Mouse (Mus musculus) myocyte (in vitro differentiated cells): ENCODE results near the gene Best2.

ENCODE experiments used
- CEBPB ChIP-seq: IDR thresholded peaks from 2 replicates; pipeline ENCODE4 v1.6.1; 2011; ENCODE audit warnings: mild to moderate bottlenecking, moderate library complexity; ENCODE audit not compliant: poor library complexity, insufficient read depth, severe bottlenecking
- E2F4 ChIP-seq: IDR thresholded peaks from one replicate; pipeline ENCODE4 v1.6.1; 2011; ENCODE audit warnings: mild to moderate bottlenecking, control low read depth, moderate library complexity; ENCODE audit not compliant: insufficient read depth
- MAX ChIP-seq: IDR thresholded peaks from one replicate; pipeline ENCODE4 v1.6.1; 2011; ENCODE audit warnings: low read depth, mild to moderate bottlenecking, control low read depth
- MYOD1 ChIP-seq, 3 experiments: IDR thresholded peaks; one replicate each; pipeline ENCODE4 v1.6.1; 2011; ENCODE audit warnings: control low read depth in 2 of 3, low read depth in 2 of 3, mild to moderate bottlenecking in 2 of 3, moderate library complexity in 1 of 3; ENCODE audit not compliant: insufficient read length in 2 of 3, control insufficient read depth in 1 of 3
- POLR2A ChIP-seq: IDR thresholded peaks from one replicate; pipeline ENCODE4 v1.6.1; 2011; ENCODE audit warnings: low read depth, mild to moderate bottlenecking, control low read depth, moderate library complexity; ENCODE audit not compliant: insufficient read length
- POLR2AphosphoS2 ChIP-seq: IDR thresholded peaks from one replicate; pipeline ENCODE4 v1.6.1; 2011; ENCODE audit warnings: low read depth, control low read depth; ENCODE audit not compliant: insufficient read length
- REST ChIP-seq: IDR thresholded peaks from one replicate; pipeline ENCODE4 v1.6.1; 2011; ENCODE audit warnings: mild to moderate bottlenecking, control low read depth, moderate library complexity; ENCODE audit not compliant: insufficient read depth, insufficient read length
- SRF ChIP-seq: IDR thresholded peaks from one replicate; pipeline ENCODE4 v1.6.1; 2011; ENCODE audit warnings: low read depth; ENCODE audit not compliant: control insufficient read depth, insufficient read length
- TCF12 ChIP-seq: IDR thresholded peaks from one replicate; pipeline ENCODE4 v1.6.1; 2011; ENCODE audit warnings: mild to moderate bottlenecking, control low read depth; ENCODE audit not compliant: poor library complexity, insufficient read depth, severe bottlenecking
- TCF3 ChIP-seq: IDR thresholded peaks from one replicate; pipeline ENCODE4 v1.6.1; 2011; ENCODE audit warnings: low read depth, control low read depth; ENCODE audit not compliant: insufficient read length
- USF1 ChIP-seq: IDR thresholded peaks from one replicate; pipeline ENCODE4 v1.6.1; 2011; ENCODE audit warnings: low read depth, mild to moderate bottlenecking, control low read depth, moderate library complexity

GRCm38 (mm10) chr8:85011242-85011641 is 3.1 kb downstream of the Best2 start:
- TF ChIP-seq POLR2A (no peak), USF1 (no peak), SRF (no peak), CEBPB (no peak), TCF12 (no peak), REST (no peak), TCF3 (no peak), POLR2AphosphoS2 (no peak), E2F4 (no peak), MYOD1 (IDR thresholded peaks at IDR 0.05; ENCODE audit: control insufficient read depth in 1 of 3, insufficient read length in 2 of 3, low read depth in 2 of 3) (no peak), MAX (no peak)
